Mouse (Mus musculus): ENCODE measurements around the gene Cdh15. TPM values are rescaled to one million over a fixed set of nuclear protein-coding genes. Genes with fewer than 3 reads are reported as not detected.
A peak's percentile ranks its signal among the peaks of the same experiment; 100 is the strongest.

The Cdh15 gene
- polyA plus RNA-seq (2017; shearing (Covaris generic)) = under 1 TPM in 1 of 2 experiments, not detected in 1; 0.16 TPM

- ATAC-seq = no peak
Measured at GRCm38 (mm10) chr8:122847829-122848561, at the start of gene Cdh15. Gene Cdh15, plus strand, starts transcription at chr8:122847966.

GRCm38 (mm10) chr8:122803906-122804761, 43.6 kb upstream of the Cdh15 start:
- no peak for ATAC-seq

- ATAC-seq = no peak
Measured at GRCm38 (mm10) chr8:122805349-122805748, 42.4 kb upstream of the Cdh15 start.

GRCm38 (mm10) chr8:122806956-122807538, 40.7 kb upstream of the Cdh15 start:
- no peak for ATAC-seq

GRCm38 (mm10) chr8:122807907-122808306, 39.9 kb upstream of the Cdh15 start:
- ATAC-seq = no peak

GRCm38 (mm10) chr8:122810376-122810775, 37.4 kb upstream of the Cdh15 start:
- no peak for ATAC-seq

- ATAC-seq = no peak
Measured at GRCm38 (mm10) chr8:122811870-122812494, 35.8 kb upstream of the Cdh15 start.

GRCm38 (mm10) chr8:122812610-122813250, 35.0 kb upstream of the Cdh15 start:
- no peak for ATAC-seq

GRCm38 (mm10) chr8:122814608-122815007, 33.2 kb upstream of the Cdh15 start:
- ATAC-seq = no peak

GRCm38 (mm10) chr8:122816965-122817364, 30.8 kb upstream of the Cdh15 start:
- ATAC-seq = no peak

GRCm38 (mm10) chr8:122817724-122818496, 29.9 kb upstream of the Cdh15 start:
- ATAC-seq = no peak

- no peak for ATAC-seq
Measured at GRCm38 (mm10) chr8:122819776-122820175, 28.0 kb upstream of the Cdh15 start.

GRCm38 (mm10) chr8:122824571-122824970, 23.2 kb upstream of the Cdh15 start:
- no peak for ATAC-seq

- ATAC-seq = no peak
Measured at GRCm38 (mm10) chr8:122824986-122825385, 22.8 kb upstream of the Cdh15 start.

- no peak for ATAC-seq
Measured at GRCm38 (mm10) chr8:122825408-122825807, 22.4 kb upstream of the Cdh15 start.

- ATAC-seq = no peak
Measured at GRCm38 (mm10) chr8:122829396-122829795, 18.4 kb upstream of the Cdh15 start.

- peak; percentile 87 for ATAC-seq
Measured at GRCm38 (mm10) chr8:122830349-122831061, 17.3 kb upstream of the Cdh15 start.

- ATAC-seq = no peak
Measured at GRCm38 (mm10) chr8:122834416-122834815, 13.3 kb upstream of the Cdh15 start.

GRCm38 (mm10) chr8:122834971-122835370, 12.8 kb upstream of the Cdh15 start:
- ATAC-seq = peak; percentile 76

GRCm38 (mm10) chr8:122836199-122836598, 11.6 kb upstream of the Cdh15 start:
- ATAC-seq = no peak

- no peak for ATAC-seq
Measured at GRCm38 (mm10) chr8:122836696-122837095, 11.1 kb upstream of the Cdh15 start.
